Mouse (Mus musculus): ENCODE measurements around the gene Reln. TPM values are rescaled to one million over a fixed set of nuclear protein-coding genes. Genes with fewer than 3 reads are reported as not detected.

Gene Reln
- total RNA-seq, 2 experiments from 2014 or later = 2.0 to 2.2 TPM

- no peak for DNase-seq (ENCODE audit: low spot score)
Measured at GRCm38 (mm10) chr5:22118456-22118855, 226.0 kb downstream of the Reln start.

GRCm38 (mm10) chr5:22116922-22117321, 227.6 kb downstream of the Reln start:
- DNase-seq (ENCODE audit: low spot score) = no peak

DNA sequence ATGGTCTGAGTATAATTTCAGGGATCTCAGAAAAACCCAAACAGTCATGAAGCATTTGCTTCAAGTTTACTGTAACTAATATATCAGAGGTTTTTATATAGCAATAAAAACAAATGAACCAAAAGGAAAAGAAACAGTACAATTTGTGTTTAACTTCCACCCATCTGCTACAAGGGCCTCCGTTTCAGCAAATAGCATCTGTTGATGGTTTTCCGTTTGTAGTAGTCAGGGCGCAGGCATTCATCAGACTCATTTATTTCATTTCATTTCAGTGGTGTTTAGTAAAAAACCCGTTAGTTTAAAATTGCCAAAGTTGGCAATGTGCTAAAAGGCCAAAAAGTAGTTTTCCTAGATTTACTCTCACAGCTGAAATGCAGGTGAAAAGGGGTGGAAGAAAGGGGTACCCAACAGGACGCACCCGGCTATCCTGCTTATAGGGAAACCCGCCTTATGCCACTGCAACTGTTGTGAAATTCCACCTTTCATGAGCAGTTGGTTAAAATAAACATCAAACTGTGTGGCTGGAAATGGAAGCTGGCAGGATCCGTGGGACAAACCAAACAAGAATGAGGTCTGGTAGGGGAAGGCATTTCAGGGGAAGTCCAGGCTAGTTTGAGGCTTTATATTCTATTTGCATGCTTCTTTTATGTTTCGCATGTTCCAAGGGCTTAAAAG, 237.6 kb downstream of the Reln start:
- DNase-seq (ENCODE audit: low spot score) = no peak

DNA sequence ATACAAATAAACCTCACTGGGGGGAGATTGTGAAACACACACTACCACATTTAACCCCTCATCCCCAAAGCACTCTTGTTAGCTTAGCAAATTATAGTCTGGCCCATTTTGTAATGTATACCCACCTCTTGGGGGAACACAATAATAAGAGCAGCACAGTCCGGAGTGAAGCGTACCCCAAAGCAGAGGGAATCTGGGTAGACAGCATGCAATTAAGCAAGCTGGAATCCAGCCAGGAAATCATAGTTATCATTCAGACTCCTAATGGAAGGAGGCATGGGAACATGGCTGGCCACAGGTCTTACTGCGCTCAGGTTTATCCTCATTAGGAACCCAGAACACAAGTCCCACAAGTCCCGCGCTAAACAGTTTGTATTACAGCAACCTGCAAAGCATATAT, 249.5 kb downstream of the Reln start:
- no peak for DNase-seq (ENCODE audit: low spot score)

DNA sequence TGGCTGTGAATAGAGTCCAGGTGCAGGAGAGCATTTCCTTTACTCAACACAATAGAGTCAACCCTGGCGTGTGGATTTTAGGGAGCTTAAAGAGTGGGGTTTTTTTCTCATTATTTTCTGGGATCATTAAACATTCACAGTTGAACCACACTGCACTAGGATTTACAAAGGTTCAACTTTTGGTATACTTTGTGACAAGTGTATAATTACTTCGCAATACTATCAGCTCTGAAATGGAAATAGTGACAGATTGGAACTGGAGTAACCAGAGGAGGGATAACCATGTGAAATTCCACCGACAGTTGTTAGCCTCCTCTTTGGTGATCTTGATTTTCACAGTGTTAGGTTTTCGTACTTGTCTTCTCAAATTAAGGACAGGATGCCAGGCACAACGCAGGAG, 250.5 kb downstream of the Reln start:
- no peak for DNase-seq (ENCODE audit: low spot score)

DNA sequence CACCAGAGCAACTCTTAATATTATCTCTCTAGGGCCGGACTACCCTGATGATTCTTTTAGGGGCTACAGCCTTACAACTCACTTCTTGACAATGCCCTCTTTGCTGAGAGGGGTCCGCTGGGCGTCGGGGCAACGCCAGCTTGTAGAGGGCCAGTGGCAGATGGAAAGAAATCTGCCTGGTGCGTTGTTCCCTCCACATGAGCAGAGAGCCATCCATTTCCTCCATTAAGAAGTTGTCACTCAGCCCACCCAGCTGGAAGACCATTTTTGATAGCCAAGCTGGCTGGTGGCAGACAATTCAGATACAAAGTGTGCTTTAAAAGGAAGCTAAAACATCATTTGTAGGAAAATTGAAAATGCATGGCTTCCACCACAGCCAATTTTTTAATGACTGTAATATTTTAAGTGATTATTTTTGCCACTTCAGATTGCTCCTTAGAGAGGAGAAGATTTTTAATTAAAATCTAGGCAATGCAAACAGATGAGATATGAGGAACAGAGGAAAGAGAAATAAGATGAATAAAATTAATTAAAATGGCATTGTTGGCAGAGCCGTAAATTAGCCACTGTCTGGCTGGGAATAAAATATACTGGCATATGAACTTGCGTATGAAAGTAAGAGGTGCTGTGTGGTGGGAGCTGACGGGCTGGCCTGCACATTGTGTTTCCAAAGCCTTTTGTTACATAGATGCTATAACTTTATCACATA, 251.2 kb downstream of the Reln start:
- no peak for DNase-seq (ENCODE audit: low spot score)

- DNase-seq (ENCODE audit: low spot score) = no peak
Measured at GRCm38 (mm10) chr5:22080468-22080986, 264.0 kb downstream of the Reln start.

DNA sequence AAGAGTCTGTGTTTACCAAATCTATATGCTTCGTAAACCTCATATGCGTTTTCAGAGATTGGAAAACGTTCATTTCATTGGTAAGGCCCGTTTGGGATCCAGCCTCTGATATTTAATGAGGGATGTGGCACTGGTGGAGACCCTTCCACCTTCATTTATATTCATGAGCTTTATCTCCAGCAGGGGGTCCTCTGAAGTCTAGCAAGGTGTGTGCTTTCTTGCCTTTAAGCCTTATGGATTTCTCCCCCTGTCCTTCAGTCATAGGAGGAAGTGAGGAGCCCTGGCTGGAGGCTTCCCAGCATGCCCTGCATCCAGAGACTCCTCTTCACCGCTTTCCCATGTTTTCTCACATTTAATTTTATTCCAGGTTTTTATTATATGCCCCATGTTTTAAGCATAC, 269.5 kb downstream of the Reln start:
- DNase-seq (ENCODE audit: low spot score) = no peak

DNA sequence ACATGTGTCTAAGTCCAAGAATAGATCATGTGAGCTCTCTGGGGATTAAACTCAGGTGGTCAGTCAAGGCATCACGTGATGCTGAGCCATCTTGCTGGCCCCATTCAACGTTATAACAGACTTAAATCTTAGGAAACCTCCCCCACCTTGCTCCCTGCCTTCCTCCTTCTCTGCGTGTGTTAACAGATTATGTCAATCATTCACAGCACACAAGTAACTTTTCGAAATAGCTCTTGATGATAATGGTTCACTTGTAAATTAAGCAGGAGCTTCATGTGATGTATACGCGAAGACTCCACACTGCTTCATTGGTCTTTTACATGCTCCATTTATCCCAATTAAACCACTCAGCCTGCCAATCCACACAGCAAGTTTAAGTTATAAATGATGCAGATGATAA, 271.9 kb downstream of the Reln start:
- DNase-seq (ENCODE audit: low spot score) = no peak

- no peak for DNase-seq (ENCODE audit: low spot score)
Measured at GRCm38 (mm10) chr5:22059251-22059650, 285.3 kb downstream of the Reln start.

DNA sequence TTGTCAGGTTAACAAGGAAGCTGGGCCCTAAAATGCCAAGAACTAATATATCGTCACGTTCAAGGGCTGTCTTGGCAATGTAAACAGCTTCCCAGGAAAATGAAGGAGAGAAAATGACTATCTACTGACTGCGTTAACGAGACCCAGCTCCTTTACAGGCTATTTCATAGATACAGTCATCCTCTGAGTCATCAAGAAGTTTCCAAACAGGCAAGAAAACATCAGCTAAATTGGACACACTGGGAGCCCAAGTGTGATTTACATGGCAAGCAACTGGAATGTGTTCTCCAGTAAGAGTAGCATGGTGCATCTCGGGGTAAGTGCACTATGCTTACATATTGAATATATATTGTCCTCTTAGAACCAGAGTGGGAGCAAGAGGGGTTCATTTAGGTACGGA, 302.7 kb downstream of the Reln start:
- no peak for DNase-seq (ENCODE audit: low spot score)

- DNase-seq (ENCODE audit: low spot score) = no peak
Measured at GRCm38 (mm10) chr5:22039375-22040149, 304.9 kb downstream of the Reln start.

GRCm38 (mm10) chr5:22035201-22035600, 309.3 kb downstream of the Reln start:
- no peak for DNase-seq (ENCODE audit: low spot score)

DNA sequence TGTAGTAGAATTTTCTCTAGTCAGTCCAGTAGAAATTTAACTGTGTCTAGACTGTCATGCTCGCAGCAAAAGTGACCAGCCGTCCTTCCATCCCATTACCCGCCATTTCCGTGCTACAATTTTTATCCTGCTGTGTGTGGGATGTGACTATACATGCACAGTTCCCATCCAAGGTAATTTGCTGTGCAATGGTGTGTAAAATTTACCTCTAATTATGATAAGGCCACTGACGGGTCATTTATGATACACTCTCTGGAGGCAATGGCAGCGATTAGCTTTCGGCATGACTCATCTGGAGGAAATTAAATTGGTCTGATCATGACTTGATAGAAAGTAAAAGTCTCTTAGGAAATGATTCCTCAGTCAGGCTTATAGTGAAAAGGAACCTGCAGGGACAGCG, 311.5 kb downstream of the Reln start:
- DNase-seq (ENCODE audit: low spot score) = no peak

DNA sequence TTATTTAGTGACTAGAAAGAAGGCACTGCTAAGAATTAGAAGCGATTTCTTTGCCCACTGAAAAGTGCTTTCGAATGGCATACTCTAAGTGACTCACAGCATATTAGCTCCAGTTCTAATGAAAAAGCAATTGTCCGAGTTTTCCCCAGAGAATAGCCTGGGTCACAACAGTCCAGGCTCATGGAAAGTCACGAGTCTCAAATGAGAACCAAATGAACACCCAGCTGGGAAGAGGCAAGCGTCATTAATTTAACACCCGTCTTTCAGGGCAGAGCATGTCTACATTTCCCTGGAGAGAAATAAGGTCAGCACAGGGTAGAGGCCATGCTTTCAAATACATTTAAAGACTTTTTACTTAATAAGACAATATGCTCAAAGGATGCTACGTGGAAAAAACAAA, 312.8 kb downstream of the Reln start:
- DNase-seq (ENCODE audit: low spot score) = no peak

GRCm38 (mm10) chr5:22028379-22028778, 316.1 kb downstream of the Reln start:
- no peak for DNase-seq (ENCODE audit: low spot score)

- no peak for DNase-seq (ENCODE audit: low spot score)
Measured at GRCm38 (mm10) chr5:22027240-22027875, 317.1 kb downstream of the Reln start.

- DNase-seq (ENCODE audit: low spot score) = no peak
Measured at GRCm38 (mm10) chr5:22025746-22026145, 318.8 kb downstream of the Reln start.

DNA sequence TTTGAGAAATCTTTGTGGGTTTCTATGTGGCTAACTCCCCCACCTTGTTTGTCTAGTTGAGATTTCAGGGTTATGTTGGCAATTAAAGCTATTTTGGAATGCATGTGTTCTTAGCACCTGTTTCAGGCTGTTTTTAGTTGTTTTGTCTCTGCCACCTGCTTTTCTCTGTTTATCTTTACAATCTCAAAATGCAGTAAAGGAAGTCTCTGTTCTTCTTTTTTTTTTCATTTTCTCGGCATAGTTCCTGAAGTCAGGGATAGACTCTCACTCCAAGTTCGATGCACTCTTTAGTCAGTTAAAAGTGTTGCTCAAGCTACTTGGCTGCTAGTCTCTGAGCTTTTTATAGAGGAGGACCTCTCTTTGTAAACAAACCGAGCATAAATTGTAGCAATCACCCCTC, 320.4 kb downstream of the Reln start:
- DNase-seq (ENCODE audit: low spot score) = no peak

DNA sequence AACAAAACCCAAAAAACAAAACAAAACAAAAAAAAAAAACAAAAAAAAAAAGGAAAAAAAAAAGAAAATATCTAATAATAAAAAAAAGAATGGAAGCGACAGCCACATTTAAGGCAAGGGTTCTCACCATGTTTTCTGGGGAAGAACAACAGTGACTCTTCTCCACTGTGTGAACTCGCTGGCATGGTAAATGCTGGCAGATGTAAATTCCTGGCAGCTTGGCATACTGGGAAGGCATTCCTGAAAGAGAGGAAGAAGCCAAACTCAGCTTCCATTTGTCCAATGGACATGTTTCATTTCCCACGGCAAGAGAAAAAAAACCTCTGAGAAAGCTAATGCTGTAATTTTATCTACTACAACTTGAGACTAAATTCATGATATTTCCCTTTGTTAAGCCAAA, 326.6 kb downstream of the Reln start:
- DNase-seq (ENCODE audit: low spot score) = no peak

DNA sequence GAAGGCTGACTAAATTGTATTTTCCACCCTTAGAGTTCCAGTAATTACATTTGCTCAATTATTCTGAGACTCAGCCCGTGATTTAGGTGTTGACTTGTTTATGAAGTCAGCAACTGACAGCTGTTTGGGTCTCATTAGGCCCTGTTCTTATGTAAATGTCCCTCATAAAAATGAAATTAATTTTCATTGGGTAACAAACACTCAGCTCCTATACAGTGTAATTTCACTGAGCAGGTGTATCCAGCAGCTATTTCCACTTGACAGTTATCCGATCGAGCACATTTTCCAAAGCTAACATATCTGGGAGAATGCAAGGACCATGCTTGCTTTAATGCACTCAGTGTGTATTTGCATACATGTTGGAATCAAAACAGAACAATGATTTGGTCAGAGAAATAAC, 330.0 kb downstream of the Reln start:
- DNase-seq (ENCODE audit: low spot score) = no peak

- DNase-seq (ENCODE audit: low spot score) = no peak
Measured at GRCm38 (mm10) chr5:22009142-22009541, 335.4 kb downstream of the Reln start.
